Comparison of ENCODE assay signal across 15 mouse cellular contexts in genomic region chr16:94301696-94302095, GRCm38 (mm10). TPM values are rescaled to one million over a fixed set of nuclear protein-coding genes. Genes with fewer than 3 reads are reported as not detected.
A peak's percentile ranks its signal among the peaks of the same experiment; 100 is the strongest.
DNase-seq lines count a peak whose midpoint lies in the region; ATAC-seq lines count a peak whose summit lies in the region.
"Had no signal": no experiment of that assay in that cellular context is flagged by ENCODE, and none has a peak within 500 bp of the region (broad histone marks: within the 10 kb centered on the region; RNA-seq: fewer than 3 reads in every experiment).

No protein-coding gene starts in this region.

- H3K27me3 ChIP-seq in heart, embryonic 10.5 days (ENCODE audit: insufficient read depth, poor library complexity, severe bottlenecking) = peaks cover 12% of the 10 kb centered on the region
- no peaks in the 10 kb centered on the region for H3K27me3 ChIP-seq in intestine, embryonic 14.5 days (replicated peaks; ENCODE audit: control insufficient read depth, insufficient read depth, low read length)
- no peaks in the 10 kb centered on the region for H3K27me3 ChIP-seq in intestine, embryonic 16.5 days (replicated peaks; ENCODE audit: control insufficient read depth, insufficient read depth, low read length)
- H3K27me3 ChIP-seq in midbrain, embryonic 16.5 days (ENCODE audit: control insufficient read depth, insufficient read depth, low read depth, low read length) = no peaks in the 10 kb centered on the region
- no peaks in the 10 kb centered on the region for H3K27me3 ChIP-seq in midbrain, embryonic 14.5 days (ENCODE audit: control insufficient read depth, insufficient read depth, low read length)
- H3K27me3 ChIP-seq: hindbrain, embryonic 15.5 days; neural tube, embryonic 15.5 days had no signal

- intact Hi-C loops in heart, postnatal 36 days (cut with DNase I) = no loop called here

- DNase-seq in heart, embryonic 10.5 days (ENCODE audit: low spot score) = no peak
- no peak for DNase-seq in heart, postnatal 36 days
- DNase-seq in intestine, embryonic 14.5 days (ENCODE audit: low spot score) = no peak
- no peak for DNase-seq in midbrain, embryonic 14.5 days
- DNase-seq: adrenal gland, postnatal 14 days; gastrocnemius, postnatal 36 days; thymus, adult 2 months had no signal

- WGBS in heart, embryonic 10.5 days = 79% methylated on average over 5 of the region's 5 CpGs
- 81% methylated on average over 5 of the region's 5 CpGs for WGBS in intestine, embryonic 14.5 days
- 82% methylated on average over 5 of the region's 5 CpGs for WGBS in intestine, embryonic 16.5 days
- WGBS in midbrain, embryonic 16.5 days = 89% methylated on average over 5 of the region's 5 CpGs
- WGBS in midbrain, embryonic 14.5 days = 83% methylated on average over 5 of the region's 5 CpGs

- peak overlapping the region; percentile 92 for H3K27ac ChIP-seq in heart, embryonic 10.5 days
- peak overlapping the region; percentile 12; the same call in 1 of the 2 replicates for H3K27ac ChIP-seq in intestine, embryonic 14.5 days (ENCODE audit: low read depth)
- no peak overlapping the region for H3K27ac ChIP-seq in intestine, embryonic 16.5 days (ENCODE audit: low read length)
- H3K27ac ChIP-seq in midbrain, embryonic 16.5 days (ENCODE audit: low read length) = no peak overlapping the region
- no peak overlapping the region for H3K27ac ChIP-seq in midbrain, embryonic 14.5 days (replicated peaks; ENCODE audit: low read depth, low read length)
- H3K27ac ChIP-seq: kidney, embryonic 15.5 days; limb, embryonic 15.5 days; lung, embryonic 15.5 days had no signal

- H3K36me3 ChIP-seq in heart, embryonic 10.5 days = 0 out of 2 replicates have a peak, but pooled peaks cover 10% of the 10 kb centered on the region
- no peaks in the 10 kb centered on the region for H3K36me3 ChIP-seq in intestine, embryonic 14.5 days (ENCODE audit: control insufficient read depth, insufficient read depth, low read length)
- no peaks in the 10 kb centered on the region for H3K36me3 ChIP-seq in intestine, embryonic 16.5 days (ENCODE audit: control insufficient read depth, insufficient read depth, low read length)
- no peaks in the 10 kb centered on the region for H3K36me3 ChIP-seq in midbrain, embryonic 16.5 days (ENCODE audit: control insufficient read depth, insufficient read depth, low read length)
- H3K36me3 ChIP-seq in midbrain, embryonic 14.5 days (ENCODE audit: control insufficient read depth, insufficient read depth, low read length) = no peaks in the 10 kb centered on the region
- H3K36me3 ChIP-seq: hindbrain, embryonic 15.5 days; kidney, embryonic 15.5 days; limb, embryonic 15.5 days; lung, embryonic 15.5 days had no signal

- ATAC-seq in intestine, embryonic 14.5 days (replicated peaks; ENCODE audit: low FRiP score, low TSS enrichment, low read depth) = no peak
- ATAC-seq in intestine, embryonic 16.5 days = no peak
- no peak for ATAC-seq in midbrain, embryonic 16.5 days
- no peak for ATAC-seq in midbrain, embryonic 14.5 days (ENCODE audit: low FRiP score, low TSS enrichment)
- no peak for ATAC-seq in monocyte, adult 5-6 weeks (replicated peaks; ENCODE audit: insufficient number of reproducible peaks, low FRiP score, low TSS enrichment, poor library complexity, severe bottlenecking)

- H3K4me3 ChIP-seq in heart, embryonic 10.5 days = peak overlapping the region; percentile 56
- no peak overlapping the region for H3K4me3 ChIP-seq in intestine, embryonic 14.5 days (ENCODE audit: low read depth, low read length)
- no peak overlapping the region for H3K4me3 ChIP-seq in intestine, embryonic 16.5 days (ENCODE audit: low read length)
- no peak overlapping the region for H3K4me3 ChIP-seq in midbrain, embryonic 16.5 days (ENCODE audit: low read depth, low read length)
- H3K4me3 ChIP-seq in midbrain, embryonic 14.5 days (replicated peaks; ENCODE audit: low read depth, low read length) = no peak overlapping the region
- H3K4me3 ChIP-seq: lung, embryonic 15.5 days had no signal

- peaks cover 21% of the 10 kb centered on the region for H3K4me1 ChIP-seq in heart, embryonic 10.5 days
- peaks cover 15% of the 10 kb centered on the region for H3K4me1 ChIP-seq in intestine, embryonic 14.5 days (replicated peaks; ENCODE audit: control insufficient read depth, insufficient read depth, low read length)
- peaks cover 13% of the 10 kb centered on the region for H3K4me1 ChIP-seq in intestine, embryonic 16.5 days (ENCODE audit: control insufficient read depth, insufficient read depth, low read length)
- H3K4me1 ChIP-seq in midbrain, embryonic 16.5 days (ENCODE audit: control insufficient read depth, insufficient read depth, low read length) = peaks cover 9% of the 10 kb centered on the region
- H3K4me1 ChIP-seq in midbrain, embryonic 14.5 days (ENCODE audit: control insufficient read depth, insufficient read depth, low read length) = peaks cover 13% of the 10 kb centered on the region
- H3K4me1 ChIP-seq: lung, embryonic 15.5 days had no signal

- peaks cover 3% of the 10 kb centered on the region; the same call in 1 of the 2 replicates for H3K9me3 ChIP-seq in heart, embryonic 10.5 days
- no peaks in the 10 kb centered on the region for H3K9me3 ChIP-seq in intestine, embryonic 14.5 days (ENCODE audit: control insufficient read depth, low read length)
- no peaks in the 10 kb centered on the region for H3K9me3 ChIP-seq in intestine, embryonic 16.5 days (ENCODE audit: control insufficient read depth, low read length)
- H3K9me3 ChIP-seq in midbrain, embryonic 16.5 days (replicated peaks; ENCODE audit: control insufficient read depth, low read length, poor library complexity, severe bottlenecking) = no peaks in the 10 kb centered on the region; the same call in 1 of the 2 replicates
- H3K9me3 ChIP-seq in midbrain, embryonic 14.5 days (ENCODE audit: control insufficient read depth, low read length) = no peaks in the 10 kb centered on the region
- H3K9me3 ChIP-seq: hindbrain, embryonic 15.5 days; limb, embryonic 15.5 days; lung, embryonic 15.5 days had no signal

- 0 out of 2 replicates have a peak overlapping the region, but pooled peaks have one; percentile 46 for H3K4me2 ChIP-seq in intestine, embryonic 14.5 days (ENCODE audit: low read length)
- H3K4me2 ChIP-seq in intestine, embryonic 16.5 days (ENCODE audit: low read depth, low read length) = no peak overlapping the region
- peak overlapping the region; percentile 68; the same call in 1 of the 2 replicates for H3K4me2 ChIP-seq in midbrain, embryonic 16.5 days (ENCODE audit: low read length)
- no peak overlapping the region for H3K4me2 ChIP-seq in midbrain, embryonic 14.5 days (ENCODE audit: low read length)
- H3K4me2 ChIP-seq: lung, embryonic 15.5 days had no signal

- no peak overlapping the region for H3K9ac ChIP-seq in intestine, embryonic 14.5 days (ENCODE audit: low read length)
- H3K9ac ChIP-seq in intestine, embryonic 16.5 days (ENCODE audit: low read depth, low read length) = no peak overlapping the region
- H3K9ac ChIP-seq in midbrain, embryonic 16.5 days (ENCODE audit: low read depth, low read length) = no peak overlapping the region
- no peak overlapping the region for H3K9ac ChIP-seq in midbrain, embryonic 14.5 days (replicated peaks; ENCODE audit: low read length)
- H3K9ac ChIP-seq: limb, embryonic 15.5 days; lung, embryonic 15.5 days had no signal

RNA-seq across cellular contexts. Expression of gene Hlcs, which starts 11.7 kb away (rescaled TPM):
- 10.8 and 11.0 TPM in 2 replicates for polyA plus RNA-seq in heart, embryonic 10.5 days (2016; fragmentation: Nextera tagmentation; extraction: Ambion mirVana)
- 1 to 10 TPM; 4.8 to 6.7 TPM for total RNA-seq in heart, postnatal 36 days (2021)
- 8.9 and 10.1 TPM in 2 replicates for polyA plus RNA-seq in intestine, embryonic 14.5 days (2014; fragmentation: Nextera tagmentation; extraction: Ambion mirVana)
- polyA plus RNA-seq in intestine, embryonic 16.5 days (2015; fragmentation: Nextera tagmentation; extraction: Ambion mirVana) = 7.2 and 7.4 TPM in 2 replicates
- 8.6 and 10.4 TPM in 2 replicates for polyA plus RNA-seq in midbrain, embryonic 16.5 days (2015; fragmentation: Nextera tagmentation; extraction: Ambion mirVana)
- 6.6 and 7.2 TPM in 2 replicates for polyA plus RNA-seq in midbrain, embryonic 14.5 days (2014; fragmentation: Nextera tagmentation; extraction: Ambion mirVana)
- 21.4 to 41.3 TPM (median 32.1 TPM) in 3 replicates for total RNA-seq in monocyte, adult 5-6 weeks (2017)

RNA-seq across cellular contexts. Expression of gene Ripply3, which starts 26.5 kb away (rescaled TPM):
- polyA plus RNA-seq in heart, embryonic 10.5 days (2016; fragmentation: Nextera tagmentation; extraction: Ambion mirVana) = 4.3 and 8.1 TPM in 2 replicates
- 1 to 10 TPM; 3.7 to 5.1 TPM for total RNA-seq in heart, postnatal 36 days (2021)
- polyA plus RNA-seq in intestine, embryonic 14.5 days (2014; fragmentation: Nextera tagmentation; extraction: Ambion mirVana) = 4.4 and 5.0 TPM in 2 replicates
- polyA plus RNA-seq in intestine, embryonic 16.5 days (2015; fragmentation: Nextera tagmentation; extraction: Ambion mirVana) = 4.5 and 4.6 TPM in 2 replicates
- 0.46 and 1.2 TPM in 2 replicates for polyA plus RNA-seq in midbrain, embryonic 16.5 days (2015; fragmentation: Nextera tagmentation; extraction: Ambion mirVana)
- 0.70 and 1.2 TPM in 2 replicates for polyA plus RNA-seq in midbrain, embryonic 14.5 days (2014; fragmentation: Nextera tagmentation; extraction: Ambion mirVana)
- total RNA-seq in monocyte, adult 5-6 weeks (2017) = not detected in 3 replicates

Comparison
In these comparisons a context has a peak if more than half of its experiments do, and no peak if none do; other contexts are left out.
1. H3K27ac ChIP-seq: peak in heart, embryonic 10.5 days (single experiment) and intestine, embryonic 14.5 days (single experiment); none in intestine, embryonic 16.5 days (single experiment), midbrain, embryonic 16.5 days (single experiment) and midbrain, embryonic 14.5 days (single experiment).
2. H3K4me2 ChIP-seq: peak in intestine, embryonic 14.5 days (single experiment) and midbrain, embryonic 16.5 days (single experiment); none in intestine, embryonic 16.5 days (single experiment) and midbrain, embryonic 14.5 days (single experiment).